8 mouse cellular contexts compared by ENCODE assay signal in genomic region chr10:70963599-70964193, GRCm38 (mm10).
A peak's percentile ranks its signal among the peaks of the same experiment; 100 is the strongest.
DNase-seq lines count a peak whose midpoint lies in the region; ATAC-seq and TF ChIP-seq lines count a peak whose summit lies in the region.

No protein-coding gene starts in this region.

- peak; percentile 19; the same call in 1 of the 2 replicates for ATAC-seq in forebrain, embryonic 14.5 days
- no peak for ATAC-seq in hindbrain, postnatal 0 days

- 0 out of 2 replicates have a peak, but pooled peaks have one; percentile 0 for TF ChIP-seq CTCF in lung, adult 2 months (IDR thresholded peaks at IDR 0.05; ENCODE audit: insufficient read depth, low read length)
- peak; percentile 80 for TF ChIP-seq CTCF in hindbrain, postnatal 0 days (IDR thresholded peaks at IDR 0.05; ENCODE audit: low read depth)

- H3K4me3 ChIP-seq in forebrain, embryonic 14.5 days (ENCODE audit: low read depth, low read length): no peak overlapping the region
- H3K4me3 ChIP-seq in forebrain, embryonic 10.5 days: no peak overlapping the region
- no peak overlapping the region for H3K4me3 ChIP-seq in lung, adult 2 months (replicated peaks; ENCODE audit: extremely low read depth, low read depth, low read length)
- H3K4me3 ChIP-seq in hindbrain, postnatal 0 days (ENCODE audit: low read length): no peak overlapping the region

- WGBS in forebrain, embryonic 14.5 days: 59% methylated on average over 8 of the region's 8 CpGs
- 58% methylated on average over 8 of the region's 8 CpGs for WGBS in forebrain, embryonic 10.5 days
- WGBS in lung, adult 2 months: 52% methylated on average over 8 of the region's 8 CpGs
- WGBS in hindbrain, postnatal 0 days: 52% methylated on average over 8 of the region's 8 CpGs

- no peak overlapping the region for H3K27ac ChIP-seq in forebrain, embryonic 14.5 days (ENCODE audit: low read depth, low read length)
- no peak overlapping the region for H3K27ac ChIP-seq in forebrain, embryonic 10.5 days
- no peak overlapping the region for H3K27ac ChIP-seq in hindbrain, postnatal 0 days

- DNase-seq in forebrain, embryonic 14.5 days (ENCODE audit: low spot score): peak; percentile 87
- no peak for DNase-seq in forebrain, embryonic 10.5 days (ENCODE audit: extremely low spot score, low spot score)
- DNase-seq in lung, adult 2 months: no peak
- DNase-seq in lung, adult 18-20 months: no peak
- peak; percentile 1 for DNase-seq in c-Kit-negative CD71-positive TER-119-positive erythroid progenitor cells, embryonic 14.5 days (ENCODE audit: low read depth, low spot score)
- DNase-seq in hindbrain, postnatal 0 days (ENCODE audit: low spot score): peak; percentile 87
- peak; percentile 91 for DNase-seq in retina, embryonic 14.5 days (ENCODE audit: low spot score)
- no peak for DNase-seq in thymus, postnatal 25 days

- H3K27me3 ChIP-seq in forebrain, embryonic 14.5 days (replicated peaks; ENCODE audit: control insufficient read depth, insufficient read depth, low read length): no peaks in the 10 kb centered on the region
- H3K27me3 ChIP-seq in forebrain, embryonic 10.5 days (ENCODE audit: poor library complexity, severe bottlenecking): no peaks in the 10 kb centered on the region
- H3K27me3 ChIP-seq in hindbrain, postnatal 0 days (ENCODE audit: insufficient read depth, low read length): no peaks in the 10 kb centered on the region

- H3K9ac ChIP-seq in forebrain, embryonic 14.5 days (ENCODE audit: low read length): no peak overlapping the region
- no peak overlapping the region for H3K9ac ChIP-seq in hindbrain, postnatal 0 days (replicated peaks; ENCODE audit: low read length)

- TF ChIP-seq POLR2A in lung, adult 2 months (IDR thresholded peaks at IDR 0.05; ENCODE audit: borderline replicate concordance, extremely low read depth, low read depth, low read length): no peak

- H3K4me2 ChIP-seq in forebrain, embryonic 14.5 days (ENCODE audit: low read length): no peak overlapping the region
- H3K4me2 ChIP-seq in hindbrain, postnatal 0 days (ENCODE audit: low read depth, low read length): no peak overlapping the region

- H3K9me3 ChIP-seq in forebrain, embryonic 14.5 days (replicated peaks; ENCODE audit: control insufficient read depth, low read length): no peaks in the 10 kb centered on the region
- H3K9me3 ChIP-seq in forebrain, embryonic 10.5 days: no peaks in the 10 kb centered on the region
- no peaks in the 10 kb centered on the region for H3K9me3 ChIP-seq in hindbrain, postnatal 0 days (ENCODE audit: low read length)

- H3K36me3 ChIP-seq in forebrain, embryonic 14.5 days (ENCODE audit: control insufficient read depth, insufficient read depth, low read length): no peaks in the 10 kb centered on the region
- H3K36me3 ChIP-seq in forebrain, embryonic 10.5 days (replicated peaks): no peaks in the 10 kb centered on the region
- H3K36me3 ChIP-seq in hindbrain, postnatal 0 days (ENCODE audit: insufficient read depth, low read length): no peaks in the 10 kb centered on the region

- H3K4me1 ChIP-seq in forebrain, embryonic 14.5 days (ENCODE audit: control insufficient read depth, insufficient read depth, low read length): no peaks in the 10 kb centered on the region
- H3K4me1 ChIP-seq in forebrain, embryonic 10.5 days: no peaks in the 10 kb centered on the region
- no peaks in the 10 kb centered on the region for H3K4me1 ChIP-seq in lung, adult 2 months (ENCODE audit: control insufficient read depth, insufficient read depth, low read length)
- H3K4me1 ChIP-seq in hindbrain, postnatal 0 days (ENCODE audit: insufficient read depth, low read length): no peaks in the 10 kb centered on the region

Comparison
In these comparisons a context has a peak if more than half of its experiments do, and no peak if none do; other contexts are left out.
1. DNase-seq: peak in forebrain, embryonic 14.5 days (single experiment), c-Kit-negative CD71-positive TER-119-positive erythroid progenitor cells, embryonic 14.5 days (single experiment), hindbrain, postnatal 0 days (single experiment) and retina, embryonic 14.5 days (single experiment); none in forebrain, embryonic 10.5 days (single experiment), lung, adult 2 months (single experiment), lung, adult 18-20 months (0 of 2) and thymus, postnatal 25 days (single experiment).